Mouse (Mus musculus): ENCODE results near the gene Orc4.
A peak's percentile ranks its signal among the peaks of the same experiment; 100 is the strongest.
"Not testable (repeated sequence)": the region's sequence is repeated elsewhere in the genome, so short reads cannot be mapped to it uniquely, and the experiment has no call there.

Gene Orc4

DNA sequence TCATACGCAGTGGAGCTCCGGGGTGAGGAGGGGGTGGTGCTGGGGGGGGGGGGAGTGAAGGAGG is at the start of gene Orc4:
TSS of gene Orc4 (minus strand) at position 26 of the 64 bp plus-strand sequence.
- no peak for DNase-seq (ENCODE audit: extremely low read depth, insufficient read length, low spot score)

DNA sequence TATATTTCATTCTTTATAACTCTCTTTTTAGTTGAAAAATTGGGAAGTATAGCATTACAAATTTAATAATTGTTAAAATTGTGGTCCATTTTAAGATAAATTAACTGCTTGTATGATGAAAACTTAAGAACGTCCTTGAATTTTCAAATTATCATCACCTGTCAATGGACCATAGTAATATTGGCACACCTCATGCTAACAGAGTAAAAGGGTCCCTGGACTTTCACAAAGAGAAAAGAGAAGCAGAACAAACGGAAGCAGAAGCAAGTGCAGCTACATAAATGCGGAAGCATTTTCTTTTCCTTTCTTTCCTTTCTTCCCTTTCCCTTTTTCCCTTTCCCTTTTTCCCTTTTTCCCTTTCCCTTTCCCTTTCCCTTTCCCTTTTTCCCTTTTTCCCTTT is 40.2 kb upstream of the Orc4 start:
- DNase-seq (ENCODE audit: extremely low read depth, insufficient read length, low spot score), result no peak

DNA sequence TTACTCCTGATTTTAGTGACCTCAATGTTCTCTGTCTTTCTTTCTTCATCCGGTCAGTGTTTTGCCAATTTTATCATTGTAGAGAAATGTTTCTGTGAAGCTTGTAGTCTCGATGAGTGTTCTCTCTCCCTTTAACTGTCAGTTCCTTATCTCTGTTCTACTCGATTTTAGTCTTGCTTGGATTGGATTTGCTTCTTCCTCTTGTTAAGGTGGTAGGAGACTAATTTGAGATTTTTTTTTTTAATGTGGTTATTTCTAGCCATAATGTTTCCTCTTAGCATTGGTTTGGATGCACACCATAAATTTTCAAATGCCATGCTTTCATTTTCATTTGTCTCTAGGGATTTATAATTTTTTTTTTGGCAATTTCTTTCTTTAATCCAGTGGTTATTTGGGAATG is 28.8 kb upstream of the Orc4 start:
- no peak for DNase-seq (ENCODE audit: extremely low read depth, insufficient read length, low spot score)

- DNase-seq (ENCODE audit: extremely low read depth, insufficient read length, low spot score), result no peak
Measured at GRCm38 (mm10) chr2:48956591-48956990, 6.5 kb upstream of the Orc4 start.

DNA sequence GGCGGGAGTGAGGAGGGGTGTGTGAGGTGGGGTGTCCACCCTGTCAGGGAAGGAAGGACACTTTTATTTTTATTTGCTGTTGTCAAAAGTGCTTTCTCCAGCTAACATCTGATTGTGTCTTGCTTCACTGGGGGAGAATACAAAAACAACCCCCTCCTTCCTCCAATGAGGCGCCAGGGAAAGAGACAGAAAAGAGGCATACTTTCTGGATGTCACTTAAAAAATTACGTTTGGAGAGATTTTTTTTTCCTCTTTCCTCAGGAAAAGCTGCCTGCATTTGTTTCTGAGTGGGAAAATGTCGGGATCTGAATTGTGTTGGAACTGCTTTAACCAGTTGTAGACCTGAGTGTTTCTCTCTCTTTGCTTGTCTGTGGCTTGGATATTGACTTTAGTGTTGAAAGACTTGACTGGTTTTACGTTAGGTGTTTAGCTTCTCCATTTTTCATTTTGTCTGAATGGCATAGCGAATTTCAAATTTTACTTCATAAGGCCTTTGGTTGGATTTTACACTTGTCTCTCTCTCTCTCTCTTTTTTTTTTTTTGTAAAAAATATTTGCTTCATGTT is 321 bp upstream of the Orc4 start:
- DNase-seq (ENCODE audit: extremely low read depth, insufficient read length, low spot score), result peak; percentile 3

GRCm38 (mm10) chr2:48949743-48950251 is 280 bp downstream of the Orc4 start:
- DNase-seq (ENCODE audit: extremely low read depth, insufficient read length, low spot score), result no peak

GRCm38 (mm10) chr2:48948841-48949584 is 1.1 kb downstream of the Orc4 start, which contains the start of gene Mbd5:
Mbd5 (plus strand) TSS chr2:48949508.
- peak; percentile 99 for DNase-seq (ENCODE audit: extremely low read depth, insufficient read length, low spot score)

DNA sequence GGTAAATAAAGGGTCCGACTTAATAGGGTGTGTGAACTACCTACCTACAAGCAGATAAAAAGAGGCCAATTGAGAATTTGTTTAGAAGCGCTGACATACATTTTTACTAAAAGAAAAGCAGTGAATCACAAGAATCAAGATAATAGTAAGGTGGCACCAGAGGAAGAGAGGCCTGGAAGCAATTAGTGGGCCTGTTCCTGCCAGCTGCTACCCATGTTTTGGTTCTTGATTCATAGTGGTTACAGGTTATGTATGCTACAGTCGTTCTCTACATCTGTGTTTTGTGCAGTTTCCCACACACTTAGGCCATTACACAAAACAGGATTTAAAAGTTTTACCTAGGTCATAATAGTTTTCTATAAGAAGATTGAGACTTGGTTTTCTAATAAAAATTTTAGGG is 2.3 kb downstream of the Orc4 start:
- no peak for DNase-seq (ENCODE audit: extremely low read depth, insufficient read length, low spot score)

- no peak for DNase-seq (ENCODE audit: extremely low read depth, insufficient read length, low spot score)
Measured at GRCm38 (mm10) chr2:48935058-48935457, 15.0 kb downstream of the Orc4 start.

DNA sequence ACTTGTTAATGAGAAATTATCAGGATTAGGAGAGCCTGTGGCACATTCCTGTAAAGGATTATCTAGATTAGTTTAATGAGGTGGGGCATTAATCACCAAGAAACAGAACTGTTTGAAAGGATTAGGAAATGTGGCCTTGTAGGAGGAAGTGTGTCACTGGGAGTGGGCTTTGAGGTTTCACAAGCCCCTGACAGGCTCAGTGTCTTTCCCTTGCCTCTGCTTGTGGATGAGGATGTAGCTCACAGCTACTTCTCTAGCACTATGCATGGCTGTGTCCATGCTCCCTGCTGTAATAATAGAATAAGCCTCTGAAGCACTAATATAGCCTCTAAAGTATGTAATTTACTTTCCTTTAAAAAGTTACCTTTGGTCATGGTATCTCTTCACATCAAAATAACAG is 34.2 kb downstream of the Orc4 start:
- DNase-seq (ENCODE audit: extremely low read depth, insufficient read length, low spot score), result no peak

GRCm38 (mm10) chr2:48914185-48914584 is 35.9 kb downstream of the Orc4 start:
- DNase-seq (ENCODE audit: extremely low read depth, insufficient read length, low spot score), result no peak

- DNase-seq (ENCODE audit: extremely low read depth, insufficient read length, low spot score), result no peak
Measured at GRCm38 (mm10) chr2:48908866-48909265, 41.2 kb downstream of the Orc4 start.

DNA sequence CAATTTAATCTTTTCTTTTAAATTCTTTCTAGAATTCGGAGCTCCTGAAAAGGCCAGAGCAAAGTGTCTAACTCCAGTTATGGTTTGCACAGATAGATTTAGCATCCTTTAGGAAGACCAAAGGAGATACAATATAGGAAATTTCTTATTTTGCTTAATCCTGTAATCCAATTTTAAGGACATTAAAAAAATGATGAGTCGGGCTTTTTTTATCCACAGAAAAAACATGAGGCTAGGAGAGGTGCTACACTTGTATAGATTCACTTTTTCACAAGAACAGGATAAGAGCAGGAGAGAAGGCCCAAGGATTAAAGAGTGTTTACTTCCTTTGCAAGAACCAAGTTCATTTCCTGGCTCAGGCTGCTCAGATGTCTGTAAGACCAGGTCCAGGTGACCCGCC is 54.9 kb downstream of the Orc4 start:
- DNase-seq (ENCODE audit: extremely low read depth, insufficient read length, low spot score), result no peak

DNA sequence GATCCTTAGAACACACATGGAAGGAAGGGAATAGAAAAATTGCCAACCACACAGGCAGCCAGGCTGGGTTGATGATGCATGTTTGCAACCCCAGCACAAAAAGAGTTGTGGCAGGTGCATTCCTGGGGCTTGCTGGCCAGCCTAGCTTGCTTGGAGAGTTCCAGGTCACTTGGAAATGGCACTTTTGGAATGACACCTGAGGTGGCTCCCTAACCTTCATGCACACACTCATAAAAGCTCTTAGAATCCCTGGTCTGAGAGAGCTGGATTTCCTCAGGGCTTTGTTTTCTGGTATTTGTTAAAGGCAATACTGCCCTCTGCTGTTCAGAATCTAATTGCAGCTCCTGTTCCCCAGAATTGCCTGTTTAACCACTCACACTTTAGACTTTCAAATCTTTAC is 64.1 kb downstream of the Orc4 start:
- peak; percentile 22 for DNase-seq (ENCODE audit: extremely low read depth, insufficient read length, low spot score)

GRCm38 (mm10) chr2:48868199-48868913 is 81.7 kb downstream of the Orc4 start:
- no peak for DNase-seq (ENCODE audit: extremely low read depth, insufficient read length, low spot score)

- DNase-seq (ENCODE audit: extremely low read depth, insufficient read length, low spot score), result not testable (repeated sequence)
Measured at GRCm38 (mm10) chr2:48865596-48865995, 84.5 kb downstream of the Orc4 start.

All from 3134 (cell line).